Mouse (Mus musculus) ES-Bruce4 (cell line): ENCODE data around the gene B3galt6. TPM values are rescaled to one million over a fixed set of nuclear protein-coding genes. Genes with fewer than 3 reads are reported as not detected.

Experiments
- H3K27ac ChIP-seq: 2 replicates; pipeline ENCODE4 v1.5.1; 2012; ENCODE audit warnings: low read length, inconsistent platforms; ENCODE audit not compliant: insufficient read depth
- H3K27me3 ChIP-seq: 2 replicates; pipeline ENCODE4 v1.6.1; 2012; ENCODE audit warnings: mild to moderate bottlenecking, low read length, inconsistent platforms; ENCODE audit not compliant: control insufficient read depth, poor library complexity, insufficient read depth, severe bottlenecking
- H3K36me3 ChIP-seq: 2 replicates; pipeline ENCODE4 v1.6.1; 2012; ENCODE audit warnings: inconsistent platforms, mild to moderate bottlenecking, low read length, moderate library complexity; ENCODE audit not compliant: control insufficient read depth, poor library complexity, insufficient read depth, severe bottlenecking
- H3K4me1 ChIP-seq: one replicate; pipeline ENCODE4 v1.8.1; 2011; ENCODE audit warnings: low read length; ENCODE audit not compliant: control insufficient read depth, insufficient read depth
- H3K4me3 ChIP-seq: 2 replicates; pipeline ENCODE4 v1.5.1; 2011; ENCODE audit warnings: low read depth, mild to moderate bottlenecking, low read length
- H3K9ac ChIP-seq: 2 replicates; pipeline ENCODE4 v1.6.1; 2012; ENCODE audit warnings: low read depth, mild to moderate bottlenecking, inconsistent platforms; ENCODE audit not compliant: poor library complexity, severe bottlenecking
- H3K9me3 ChIP-seq: replicated peaks from 2 replicates; pipeline ENCODE4 v1.6.1; 2012; ENCODE audit warnings: mild to moderate bottlenecking, low read length, inconsistent platforms; ENCODE audit not compliant: control insufficient read depth, poor library complexity, insufficient read depth, severe bottlenecking
- CTCF ChIP-seq: IDR thresholded peaks from one replicate; pipeline ENCODE4 v1.8.1; 2011; ENCODE audit warnings: low read depth, low read length
- EP300 ChIP-seq: IDR thresholded peaks from 2 replicates; pipeline ENCODE4 v1.6.1; 2011; ENCODE audit warnings: low read depth, low read length; ENCODE audit not compliant: insufficient read depth
- POLR2A ChIP-seq: IDR thresholded peaks from one replicate; pipeline ENCODE4 v1.8.1; 2011; ENCODE audit warnings: low read length; ENCODE audit not compliant: insufficient read depth
- polyA plus RNA-seq: library from polyadenylated mRNA; stranded (reverse); fragments of >200 nt; gene quantifications from 2 replicates; pipeline ENCODE4 v1.2.4, GENCODE M21; 2011; ENCODE audit warnings: low read depth; ENCODE audit not compliant: missing spikeins, insufficient read depth, insufficient read length

Gene B3galt6
- polyA plus RNA-seq, 1 experiment: 2.5 TPM

- Histone ChIP-seq H3K27ac (no peak within 1 kb of the TSS), H3K27me3 (no peaks in the 10 kb centered on the region), H3K9me3 (no peaks in the 10 kb centered on the region), H3K36me3 (peaks cover 11% of the 10 kb centered on the region), H3K4me3 (peak within 1 kb of the TSS; percentile 88), H3K4me1 (no peaks in the 10 kb centered on the region), H3K9ac (peak within 1 kb of the TSS; percentile 82)
- TF ChIP-seq EP300: peak; percentile 75; the same call in 1 of the 2 replicates
- no peak for TF ChIP-seq CTCF
- TF ChIP-seq POLR2A: peak; percentile 2
Measured at GRCm38 (mm10) chr4:155943534-155944249, 48.8 kb downstream of the B3galt6 start, which contains the start of gene Ube2j2. Gene Ube2j2, plus strand, starts transcription at chr4:155943831.

DNA sequence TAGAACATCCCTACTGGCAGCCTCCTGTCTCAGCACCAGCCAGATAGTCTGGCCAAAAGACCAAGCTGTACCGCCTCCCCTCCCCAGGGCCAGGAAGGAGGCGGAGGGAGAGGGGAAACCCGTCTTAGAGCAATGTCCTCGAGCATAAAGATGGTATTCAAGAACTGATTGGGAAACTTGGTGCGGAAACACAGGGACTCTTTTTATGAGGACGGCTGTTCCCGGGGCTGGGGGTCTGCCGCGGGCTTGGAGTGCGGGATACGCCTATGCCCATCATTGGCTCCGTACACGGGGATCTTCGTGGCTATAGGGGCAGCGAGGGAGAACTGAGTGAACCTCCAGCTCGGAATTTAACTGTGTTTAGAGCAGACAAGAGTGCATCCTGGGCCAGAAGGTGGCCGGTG lies 49.4 kb downstream of the B3galt6 start:
- peak overlapping the region; percentile 68 for H3K4me3 ChIP-seq
- H3K36me3 ChIP-seq: peaks cover 7% of the 10 kb centered on the region
- no peak for TF ChIP-seq CTCF
- no peak for TF ChIP-seq EP300
- no peaks in the 10 kb centered on the region for H3K4me1 ChIP-seq
- H3K9me3 ChIP-seq: no peaks in the 10 kb centered on the region
- peak overlapping the region; percentile 66 for H3K9ac ChIP-seq
- H3K27ac ChIP-seq: no peak overlapping the region
- H3K27me3 ChIP-seq: no peaks in the 10 kb centered on the region

Other genes starting within 250 kb of the B3galt6 start
- 78.2 and 89.5 TPM in 2 replicates for gene Atad3a, start 231.6 kb downstream of the B3galt6 start, polyA plus RNA-seq
- gene Vwa1, start 218.0 kb downstream of the B3galt6 start, polyA plus RNA-seq: 0.67 and 0.99 TPM in 2 replicates
- 0.26 and 0.40 TPM in 2 replicates for gene Tmem88b, start 206.8 kb downstream of the B3galt6 start, polyA plus RNA-seq
- gene Ankrd65, start 202.2 kb downstream of the B3galt6 start, polyA plus RNA-seq: not detected in 2 replicates
- 70.0 and 82.8 TPM in 2 replicates for gene Mrpl20, start 189.8 kb downstream of the B3galt6 start, polyA plus RNA-seq
- gene Ccnl2, start 180.2 kb downstream of the B3galt6 start, polyA plus RNA-seq: 86.1 and 87.6 TPM in 2 replicates
- gene Aurkaip1, start 161.4 kb downstream of the B3galt6 start, polyA plus RNA-seq: 70.6 and 76.0 TPM in 2 replicates
- 21.1 and 26.1 TPM in 2 replicates for gene Mxra8, start 153.0 kb downstream of the B3galt6 start, polyA plus RNA-seq
- gene Dvl1, start 145.2 kb downstream of the B3galt6 start, polyA plus RNA-seq: 15.2 and 20.3 TPM in 2 replicates
- 0.28 and 0.44 TPM in 2 replicates for gene Tas1r3, start 129.3 kb downstream of the B3galt6 start, polyA plus RNA-seq
- gene Cptp, start 123.2 kb downstream of the B3galt6 start, polyA plus RNA-seq: 6.0 and 7.9 TPM in 2 replicates
- gene Ints11, start 123.1 kb downstream of the B3galt6 start, polyA plus RNA-seq: 43.3 and 45.3 TPM in 2 replicates
- 15.3 and 19.4 TPM in 2 replicates for gene Pusl1, start 100.9 kb downstream of the B3galt6 start, polyA plus RNA-seq
- 2.6 and 3.8 TPM in 2 replicates for gene Acap3, start 100.8 kb downstream of the B3galt6 start, polyA plus RNA-seq
- 100 and 104 TPM in 2 replicates for gene Ube2j2, start 48.8 kb downstream of the B3galt6 start, polyA plus RNA-seq
- 18.8 and 19.1 TPM in 2 replicates for gene C1qtnf12, start 30.3 kb downstream of the B3galt6 start, polyA plus RNA-seq
- gene Sdf4, start 223 bp upstream of the B3galt6 start, polyA plus RNA-seq: 82.8 and 88.9 TPM in 2 replicates
- gene Tnfrsf4, start 21.2 kb upstream of the B3galt6 start, polyA plus RNA-seq: 2.4 and 2.9 TPM in 2 replicates
- gene Tnfrsf18, start 33.5 kb upstream of the B3galt6 start, polyA plus RNA-seq: not detected in 2 replicates
- 2.5 and 3.3 TPM in 2 replicates for gene Ttll10, start 66.8 kb upstream of the B3galt6 start, polyA plus RNA-seq
- gene 9430015G10Rik, start 117.3 kb upstream of the B3galt6 start, polyA plus RNA-seq: 39.7 and 47.7 TPM in 2 replicates
- gene Rnf223, start 137.9 kb upstream of the B3galt6 start, polyA plus RNA-seq: 0.27 TPM in 1 of 2 replicates, not detected in the other
- gene Agrn, start 204.8 kb upstream of the B3galt6 start, polyA plus RNA-seq: 156 and 159 TPM in 2 replicates
- 8.4 and 10.7 TPM in 2 replicates for gene Isg15, start 208.2 kb upstream of the B3galt6 start, polyA plus RNA-seq
- gene AW011738, start 210.7 kb upstream of the B3galt6 start, polyA plus RNA-seq: 0.54 and 0.59 TPM in 2 replicates
- not detected in 2 replicates for gene Perm1, start 223.2 kb upstream of the B3galt6 start, polyA plus RNA-seq
- gene Plekhn1, start 242.2 kb upstream of the B3galt6 start, polyA plus RNA-seq: 19.1 and 21.2 TPM in 2 replicates
- gene Noc2l, start 243.4 kb upstream of the B3galt6 start, polyA plus RNA-seq: 138 and 149 TPM in 2 replicates